Mouse (Mus musculus) forebrain, postnatal 0 days (tissue): ENCODE data around the gene Calhm2. TPM values are rescaled to one million over a fixed set of nuclear protein-coding genes. Genes with fewer than 3 reads are reported as not detected.

Experiments
- ATAC-seq: fragments of 200-750 bp; cut with Nextera tagmentation; 2 replicates; pipeline ENCODE4 v1.8.0; 2017; ENCODE audit warnings: mild to moderate bottlenecking, moderate library complexity
- DNase-seq: peaks from one replicate; pipeline ENCODE4 v3.0.0-alpha.2; 2015
- H3K27ac ChIP-seq: fragments of 300-500 bp; sonication (generic); 2 replicates; pipeline ENCODE4 v1.5.1; 2014; ENCODE audit warnings: low read depth, mild to moderate bottlenecking, antibody characterized with exemption, low read length, moderate library complexity, mixed read lengths
- H3K27me3 ChIP-seq: fragments of 300-500 bp; sonication (generic); 2 replicates; pipeline ENCODE4 v1.6.1; 2014; ENCODE audit warnings: mild to moderate bottlenecking, low read length, mixed read lengths; ENCODE audit not compliant: insufficient read depth
- H3K36me3 ChIP-seq: fragments of 300-500 bp; sonication (generic); 2 replicates; pipeline ENCODE4 v1.6.1; 2014; ENCODE audit warnings: mild to moderate bottlenecking, moderate library complexity; ENCODE audit not compliant: insufficient read depth
- H3K4me1 ChIP-seq: fragments of 300-500 bp; sonication (generic); 2 replicates; pipeline ENCODE4 v1.6.1; 2014; ENCODE audit warnings: antibody characterized with exemption; ENCODE audit not compliant: insufficient read depth
- H3K4me2 ChIP-seq: fragments of 300-500 bp; sonication (generic); 2 replicates; pipeline ENCODE4 v1.6.1; 2014; ENCODE audit warnings: low read depth, mild to moderate bottlenecking, moderate library complexity
- H3K4me3 ChIP-seq: fragments of 300-500 bp; sonication (generic); 2 replicates; pipeline ENCODE4 v1.5.1; 2014; ENCODE audit warnings: low read depth, low read length, mixed read lengths
- H3K9ac ChIP-seq: fragments of 300-500 bp; sonication (generic); 2 replicates; pipeline ENCODE4 v1.6.1; 2014; ENCODE audit warnings: mild to moderate bottlenecking
- H3K9me3 ChIP-seq: fragments of 300-500 bp; sonication (generic); 2 replicates; pipeline ENCODE4 v1.6.1; 2016; ENCODE audit warnings: low read length
- CTCF ChIP-seq: sonication (generic); IDR thresholded peaks from 2 replicates; pipeline ENCODE4 v1.5.1; 2016; ENCODE audit warnings: antibody characterized with exemption, control low read depth, low read depth
- WGBS: fragments of 180-500 bp; shearing (Covaris S2); extraction: QIAGEN DNeasy Blood & Tissue Kit; methylation state at CpG from one replicate; pipeline ENCODE4 v1.1.7; 2014; 5-methylcytosine and 5-hydroxymethylcytosine counted together
- polyA plus RNA-seq: library from polyadenylated mRNA; unstranded; fragments of >200 nt; fragmentation: Nextera tagmentation; extraction: Ambion mirVana; gene quantifications from 2 replicates; pipeline ENCODE4 v1.2.1, GENCODE M21; 2015
- total RNA-seq: library from RNA; depleted of rRNA; stranded (reverse); fragments of >200 nt; gene quantifications from 2 replicates; pipeline ENCODE4 v1.2.3, GENCODE M21; 2014; rRNA removed

Calhm2 gene
- total and polyA plus RNA-seq, 2 experiments from 2014 or later, result 0.80 to 2.9 TPM

DNA sequence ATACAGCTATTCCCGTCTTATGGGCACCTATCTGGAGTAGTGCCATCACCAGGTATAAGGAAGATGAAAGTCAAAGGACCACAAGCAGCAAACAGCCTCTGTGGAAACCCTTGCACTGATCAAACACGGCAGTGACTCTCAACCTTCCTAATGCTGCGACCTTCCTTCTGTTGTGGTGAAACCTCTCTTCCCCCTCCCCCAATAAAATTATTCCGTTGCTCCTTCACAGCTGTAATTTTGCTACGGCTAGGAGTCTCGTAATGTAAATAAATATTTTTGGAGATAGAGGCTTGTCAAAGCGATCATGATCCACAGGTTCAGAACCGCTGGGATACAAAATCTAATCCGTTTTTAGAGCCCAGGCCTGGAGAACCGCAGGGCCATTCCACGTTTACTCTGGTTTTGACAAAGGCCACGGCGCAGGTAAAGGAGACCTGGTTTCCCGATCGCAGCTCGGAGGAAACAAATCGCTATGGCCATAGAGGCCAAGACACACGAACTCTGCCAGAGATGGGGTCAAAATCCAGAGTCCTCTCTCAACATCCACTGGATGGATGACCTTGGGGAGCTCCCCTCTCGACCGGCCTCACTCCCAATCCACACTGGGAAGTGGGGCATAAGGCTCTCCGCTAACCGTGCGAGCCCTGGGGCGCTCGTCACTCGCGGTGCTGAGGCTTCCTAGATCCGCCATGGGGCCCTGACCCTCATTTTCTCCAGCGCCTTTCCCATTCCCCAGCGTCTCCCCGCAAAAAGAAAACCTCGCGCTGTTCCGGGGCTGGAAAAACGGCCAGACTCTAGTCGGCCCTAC lies 48.2 kb downstream of the Calhm2 start:
- peaks cover 11% of the 10 kb centered on the region; the same call in 1 of the 2 replicates for H3K4me1 ChIP-seq
- H3K4me3 ChIP-seq, result peak overlapping the region; percentile 92
- H3K27me3 ChIP-seq, result no peaks in the 10 kb centered on the region
- WGBS, result 2% methylated on average over 36 of the region's 36 CpGs
- H3K36me3 ChIP-seq, result peaks cover 22% of the 10 kb centered on the region
- no peak for TF ChIP-seq CTCF
- DNase-seq (peak; percentile 23), ATAC-seq (peak; percentile 57)
- peak overlapping the region; percentile 98 for H3K9ac ChIP-seq
- H3K4me2 ChIP-seq, result peak overlapping the region; percentile 66
- H3K9me3 ChIP-seq, result no peaks in the 10 kb centered on the region
- peak overlapping the region; percentile 87 for H3K27ac ChIP-seq

DNA sequence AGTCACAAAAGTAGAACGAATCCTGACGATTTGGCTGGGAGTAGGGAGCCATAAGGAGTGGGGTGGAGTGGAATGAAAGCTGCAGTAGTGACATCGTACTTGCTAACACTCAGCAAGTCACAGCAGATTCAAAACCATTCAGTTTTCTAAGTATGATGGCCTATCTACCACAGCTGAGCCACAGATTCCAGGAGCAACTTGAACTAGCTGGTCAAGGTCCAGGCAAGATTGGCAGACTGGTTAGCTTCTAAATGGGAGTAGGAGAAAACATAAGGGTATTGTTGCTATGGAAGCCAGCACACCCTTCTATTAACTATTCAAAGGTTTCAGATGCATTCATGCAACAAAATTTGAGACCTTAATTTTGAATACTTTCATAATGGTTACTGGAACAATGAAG lies 49.9 kb downstream of the Calhm2 start:
- no peak overlapping the region for H3K4me2 ChIP-seq
- H3K9me3 ChIP-seq, result no peaks in the 10 kb centered on the region
- TF ChIP-seq CTCF, result no peak
- no peak overlapping the region for H3K27ac ChIP-seq
- H3K36me3 ChIP-seq, result peaks cover 31% of the 10 kb centered on the region
- DNase-seq, result no peak
- H3K4me1 ChIP-seq, result peaks cover 11% of the 10 kb centered on the region; the same call in 1 of the 2 replicates
- no peak overlapping the region for H3K4me3 ChIP-seq
- H3K27me3 ChIP-seq, result no peaks in the 10 kb centered on the region
- 71% methylated on average over 3 of the region's 3 CpGs for WGBS
- H3K9ac ChIP-seq, result no peak overlapping the region
- no peak for ATAC-seq

DNA sequence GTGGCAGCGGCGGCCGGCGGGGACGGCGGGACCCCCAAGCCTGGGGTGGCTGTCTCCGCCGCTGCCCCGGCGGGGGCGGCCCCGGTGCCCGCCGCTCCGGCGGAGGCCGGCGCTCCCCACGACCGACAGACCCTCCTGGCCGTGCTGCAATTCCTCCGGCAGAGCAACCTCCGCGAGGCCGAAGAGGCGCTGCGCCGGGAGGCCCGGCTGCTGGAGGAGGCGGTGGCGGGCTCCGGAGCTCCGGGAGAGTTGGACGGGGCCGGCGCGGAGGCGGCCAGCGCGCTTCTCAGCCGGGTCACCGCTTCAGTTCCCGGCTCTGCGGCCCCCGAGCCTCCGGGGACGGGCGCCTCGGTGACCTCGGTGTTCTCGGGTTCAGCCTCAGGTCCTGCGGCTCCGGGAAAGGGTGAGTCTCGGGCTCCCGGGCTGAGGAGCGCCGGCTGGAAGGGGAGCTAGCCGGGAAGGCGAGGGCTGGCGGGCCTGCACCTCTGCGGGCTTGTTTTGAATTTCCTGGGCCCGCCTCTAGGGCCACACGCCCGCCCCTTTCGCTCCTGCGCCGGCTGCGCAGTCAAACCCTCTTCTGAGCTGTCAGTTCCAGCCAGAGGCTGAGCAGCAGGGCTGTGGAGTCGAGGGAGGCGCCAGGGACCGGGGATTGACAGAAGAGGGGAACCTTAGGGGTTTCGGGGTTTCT lies 70.0 kb downstream of the Calhm2 start:
- DNase-seq (peak; percentile 84), ATAC-seq (peak; percentile 95)
- Histone ChIP-seq H3K4me1 (peaks cover 3% of the 10 kb centered on the region; the same call in 1 of the 2 replicates), H3K27me3 (no peaks in the 10 kb centered on the region), H3K4me3 (peak overlapping the region; percentile 92), H3K27ac (peak overlapping the region; percentile 92), H3K36me3 (peaks cover 20% of the 10 kb centered on the region; the same call in 1 of the 2 replicates), H3K9me3 (no peaks in the 10 kb centered on the region), H3K4me2 (peak overlapping the region; percentile 59), H3K9ac (peak overlapping the region; percentile 78)
- 3% methylated on average over 60 of the region's 72 CpGs for WGBS
- TF ChIP-seq CTCF, result peak; percentile 21; the same call in 1 of the 2 replicates

DNA sequence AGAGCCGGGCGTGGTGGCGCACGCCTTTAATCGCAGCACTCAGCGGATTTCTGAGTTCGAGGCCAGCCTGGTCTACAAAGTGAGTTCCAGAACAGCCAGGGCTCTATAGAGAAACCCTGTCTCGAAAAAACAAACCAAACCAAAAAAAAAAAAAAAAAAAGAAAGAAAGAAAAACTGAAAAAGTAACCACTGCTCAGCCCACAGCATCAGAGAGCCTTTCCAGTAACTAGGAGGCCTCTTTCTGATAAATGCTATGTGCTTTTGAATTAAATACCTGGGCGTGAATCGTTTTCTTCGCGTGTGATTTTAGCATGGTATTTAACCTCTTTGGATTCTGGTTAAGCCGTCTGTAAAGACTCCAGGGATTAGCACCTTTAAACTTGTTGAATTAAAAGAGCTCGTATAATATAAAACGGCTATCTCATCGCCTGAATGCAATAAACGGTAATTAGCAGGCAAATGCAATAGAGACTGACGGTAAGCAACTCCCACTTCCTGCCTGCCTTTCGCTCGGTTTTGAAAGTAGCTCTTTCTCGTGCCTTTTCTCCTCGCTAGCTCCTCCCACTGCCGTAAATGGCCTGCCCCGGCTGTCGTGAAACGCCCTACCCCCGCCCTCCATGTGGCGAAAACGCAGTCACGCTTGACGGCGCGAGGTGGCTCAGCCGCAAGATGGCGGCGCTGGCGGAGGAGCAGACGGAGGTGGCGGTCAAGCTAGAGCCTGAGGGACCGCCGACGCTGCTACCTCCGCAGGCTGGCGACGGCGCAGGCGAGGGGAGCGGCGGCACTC lies 70.8 kb downstream of the Calhm2 start, which contains the start of gene Taf5:
Gene Taf5, plus strand, starts transcription at position 651 of the 787 bp plus-strand sequence.
- no peaks in the 10 kb centered on the region for H3K27me3 ChIP-seq
- peak within 1 kb of the TSS; percentile 78 for H3K9ac ChIP-seq
- H3K4me1 ChIP-seq, result peaks cover 3% of the 10 kb centered on the region; the same call in 1 of the 2 replicates
- 10% methylated on average over 49 of the region's 49 CpGs for WGBS
- peak; percentile 41 for TF ChIP-seq CTCF
- peak; percentile 98 for DNase-seq
- H3K4me3 ChIP-seq, result peak within 1 kb of the TSS; percentile 92
- peaks cover 12% of the 10 kb centered on the region; the same call in 1 of the 2 replicates for H3K36me3 ChIP-seq
- peak within 1 kb of the TSS; percentile 92 for H3K27ac ChIP-seq
- ATAC-seq, result peak; percentile 81
- H3K4me2 ChIP-seq, result peak within 1 kb of the TSS; percentile 59
- H3K9me3 ChIP-seq, result no peaks in the 10 kb centered on the region

DNA sequence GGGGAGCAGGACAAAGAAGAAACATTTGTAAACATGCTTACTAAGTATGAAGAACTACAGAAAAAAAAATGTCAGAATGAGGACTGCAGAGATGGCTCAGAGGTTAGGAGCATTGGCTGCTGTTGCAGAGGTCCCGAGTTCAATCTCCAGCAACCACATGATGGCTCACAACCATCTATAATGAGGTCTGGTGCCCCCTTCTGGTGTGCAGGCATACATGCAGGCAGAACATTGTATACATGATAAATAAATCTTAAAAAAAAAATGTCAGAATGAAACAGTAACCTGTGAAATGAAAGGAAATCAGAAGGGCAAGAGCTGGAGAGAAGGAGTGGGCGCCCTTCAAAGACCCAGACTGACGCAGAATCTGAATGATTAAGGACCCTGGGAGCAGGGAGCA lies 72.2 kb downstream of the Calhm2 start:
- Histone ChIP-seq H3K4me2 (no peak overlapping the region), H3K4me3 (no peak overlapping the region), H3K9ac (no peak overlapping the region), H3K27ac (no peak overlapping the region), H3K9me3 (no peaks in the 10 kb centered on the region), H3K4me1 (peaks cover 3% of the 10 kb centered on the region; the same call in 1 of the 2 replicates), H3K27me3 (no peaks in the 10 kb centered on the region), H3K36me3 (no peaks in the 10 kb centered on the region)
- ATAC-seq, result no peak
- WGBS, result 94% methylated on average over 3 of the region's 3 CpGs
- 0 out of 2 replicates have a peak, but pooled peaks have one; percentile 25 for TF ChIP-seq CTCF
- DNase-seq, result no peak

DNA sequence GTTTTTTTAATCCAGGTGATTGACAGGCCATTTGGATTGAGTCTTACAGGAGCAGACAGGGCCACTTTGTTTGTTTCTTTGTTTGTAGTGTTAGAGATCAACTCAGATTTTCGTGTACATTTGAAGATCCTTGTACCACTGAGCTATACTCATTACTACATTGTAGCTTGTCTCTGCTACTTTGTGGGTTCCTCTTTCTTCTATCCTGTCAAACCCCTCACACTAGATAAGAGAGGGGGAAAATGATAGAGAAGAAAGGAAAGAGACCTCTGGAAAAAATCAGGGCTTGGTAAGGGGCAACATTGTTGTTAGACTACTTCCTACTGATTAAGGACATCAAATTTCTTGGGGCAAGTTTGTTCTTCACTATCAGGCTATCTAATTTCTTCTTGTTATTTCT lies 80.4 kb downstream of the Calhm2 start:
- no peak overlapping the region for H3K4me2 ChIP-seq
- H3K4me3 ChIP-seq, result no peak overlapping the region
- no peak for DNase-seq
- TF ChIP-seq CTCF, result no peak
- 60% methylated on average over 1 of the region's 1 CpGs for WGBS
- no peak for ATAC-seq
- no peaks in the 10 kb centered on the region for H3K9me3 ChIP-seq
- no peak overlapping the region for H3K27ac ChIP-seq
- no peaks in the 10 kb centered on the region for H3K4me1 ChIP-seq
- no peaks in the 10 kb centered on the region for H3K27me3 ChIP-seq
- H3K9ac ChIP-seq, result no peak overlapping the region
- no peaks in the 10 kb centered on the region for H3K36me3 ChIP-seq

Other genes with a start within 250 kb of the Calhm2 start
- 115 and 156 TPM in 2 replicates for gene Ina, start 123.6 kb downstream of the Calhm2 start, total RNA-seq
- 189 and 260 TPM in 2 replicates for gene Ina, start 123.6 kb downstream of the Calhm2 start, polyA plus RNA-seq
- 51.8 and 69.5 TPM in 2 replicates for gene Nt5c2, start 123.1 kb downstream of the Calhm2 start, total RNA-seq
- 74.1 and 80.4 TPM in 2 replicates for gene Nt5c2, start 123.1 kb downstream of the Calhm2 start, polyA plus RNA-seq
- gene Pcgf6, start 87.4 kb downstream of the Calhm2 start, total RNA-seq, result 29.9 and 33.3 TPM in 2 replicates
- gene Pcgf6, start 87.4 kb downstream of the Calhm2 start, polyA plus RNA-seq, result 13.7 and 20.9 TPM in 2 replicates
- gene Taf5, start 70.5 kb downstream of the Calhm2 start, total RNA-seq, result 12.9 and 16.0 TPM in 2 replicates
- gene Taf5, start 70.5 kb downstream of the Calhm2 start, polyA plus RNA-seq, result 3.0 and 3.6 TPM in 2 replicates
- gene Usmg5, start 47.6 kb downstream of the Calhm2 start, total RNA-seq, result 734 and 873 TPM in 2 replicates
- gene Usmg5, start 47.6 kb downstream of the Calhm2 start, polyA plus RNA-seq, result 1,990 and 2,687 TPM in 2 replicates
- gene Pdcd11, start 47.5 kb downstream of the Calhm2 start, total RNA-seq, result 12.5 and 17.2 TPM in 2 replicates
- gene Pdcd11, start 47.5 kb downstream of the Calhm2 start, polyA plus RNA-seq, result 3.1 and 3.8 TPM in 2 replicates
- gene Calhm1, start 6.0 kb upstream of the Calhm2 start, total RNA-seq, result not detected in 2 replicates
- gene Calhm1, start 6.0 kb upstream of the Calhm2 start, polyA plus RNA-seq, result not detected in 2 replicates
- not detected in 2 replicates for gene Calhm3, start 19.5 kb upstream of the Calhm2 start, total RNA-seq
- 0.19 TPM in 1 of 2 replicates, not detected in the other for gene Calhm3, start 19.5 kb upstream of the Calhm2 start, polyA plus RNA-seq
- 51.5 and 52.1 TPM in 2 replicates for gene Neurl1a, start 40.5 kb upstream of the Calhm2 start, total RNA-seq
- 11.6 and 15.7 TPM in 2 replicates for gene Neurl1a, start 40.5 kb upstream of the Calhm2 start, polyA plus RNA-seq